Mouse (Mus musculus) bone marrow macrophage, adult 2 months (primary cell): ENCODE data around the gene Kcnj1. TPM values are rescaled to one million over a fixed set of nuclear protein-coding genes. Genes with fewer than 3 reads are reported as not detected.
A peak's percentile ranks its signal among the peaks of the same experiment; 100 is the strongest.

Experiments
- H3K27ac ChIP-seq: 2 replicates; pipeline ENCODE4 v1.5.1; 2012; ENCODE audit warnings: low read depth, low read length; ENCODE audit not compliant: insufficient read depth
- H3K4me1 ChIP-seq: 2 replicates; pipeline ENCODE4 v1.6.1; 2012; ENCODE audit warnings: low read length; ENCODE audit not compliant: control insufficient read depth, insufficient read depth
- H3K4me3 ChIP-seq: 2 replicates; pipeline ENCODE4 v1.5.1; 2012; ENCODE audit warnings: mild to moderate bottlenecking, low read length, moderate library complexity; ENCODE audit not compliant: insufficient read depth
- CTCF ChIP-seq: IDR thresholded peaks from 2 replicates; pipeline ENCODE4 v1.5.1; 2012; ENCODE audit warnings: low read depth, mild to moderate bottlenecking, low read length, moderate library complexity
- POLR2A ChIP-seq: IDR thresholded peaks from 2 replicates; pipeline ENCODE4 v1.6.1; 2012; ENCODE audit warnings: mild to moderate bottlenecking, low read depth, low read length, borderline replicate concordance
- polyA plus RNA-seq: library from polyadenylated mRNA; stranded (reverse); fragments of >200 nt; gene quantifications from 2 replicates; pipeline ENCODE4 v1.2.4, GENCODE M21; 2012; ENCODE audit not compliant: missing spikeins, insufficient read depth, insufficient read length

Kcnj1 gene
- polyA plus RNA-seq, 1 experiment, result not detected

DNA sequence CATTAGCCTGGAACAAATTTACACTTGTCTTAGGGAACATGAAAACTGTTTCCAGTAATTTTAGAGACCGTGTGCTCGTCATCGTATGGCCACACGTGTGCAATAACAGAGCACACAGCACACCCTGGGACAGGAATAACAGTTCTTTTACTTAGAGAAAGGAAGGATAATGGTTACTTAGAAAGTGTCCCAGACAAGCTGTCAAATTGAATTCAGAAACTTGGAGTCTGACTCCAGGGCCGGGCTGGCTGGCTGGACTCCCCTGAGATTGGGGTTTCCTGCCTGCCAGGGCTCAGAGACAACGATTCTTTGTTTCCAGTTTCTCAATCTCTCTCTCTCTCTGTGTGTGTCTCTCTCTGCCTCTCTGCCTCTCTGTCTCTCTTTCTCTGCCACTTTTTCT, 71.5 kb downstream of the Kcnj1 start:
- H3K4me1 ChIP-seq, result no peaks in the 10 kb centered on the region
- H3K4me3 ChIP-seq, result no peak overlapping the region
- TF ChIP-seq POLR2A, result no peak
- TF ChIP-seq CTCF, result no peak
- no peak overlapping the region for H3K27ac ChIP-seq

GRCm38 (mm10) chr9:32444453-32445201, 72.3 kb downstream of the Kcnj1 start:
- H3K4me3 ChIP-seq, result no peak overlapping the region
- no peaks in the 10 kb centered on the region for H3K4me1 ChIP-seq
- TF ChIP-seq POLR2A, result no peak
- no peak for TF ChIP-seq CTCF
- H3K27ac ChIP-seq, result no peak overlapping the region

DNA sequence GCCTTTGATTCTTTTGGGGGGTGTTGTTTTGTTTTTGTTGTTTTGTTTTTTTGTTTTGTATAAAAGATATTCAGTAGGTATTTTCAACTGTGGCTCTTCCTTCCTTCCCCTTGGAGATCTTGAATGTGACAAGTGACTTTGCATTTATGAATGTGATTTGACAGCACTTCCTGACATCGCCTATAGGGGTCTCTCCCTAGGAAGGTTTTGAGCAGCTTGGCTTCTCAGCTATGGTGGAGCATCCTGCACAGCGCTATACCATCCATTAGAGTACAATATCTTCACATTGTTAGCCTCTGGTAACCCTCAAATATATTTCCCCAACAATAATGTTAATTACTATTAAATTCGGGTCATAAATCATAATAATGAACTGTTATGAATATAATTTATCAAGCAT, 73.5 kb downstream of the Kcnj1 start:
- TF ChIP-seq POLR2A, result no peak
- TF ChIP-seq CTCF, result peak; percentile 38
- Histone ChIP-seq H3K4me3 (no peak overlapping the region), H3K4me1 (no peaks in the 10 kb centered on the region), H3K27ac (no peak overlapping the region)

DNA sequence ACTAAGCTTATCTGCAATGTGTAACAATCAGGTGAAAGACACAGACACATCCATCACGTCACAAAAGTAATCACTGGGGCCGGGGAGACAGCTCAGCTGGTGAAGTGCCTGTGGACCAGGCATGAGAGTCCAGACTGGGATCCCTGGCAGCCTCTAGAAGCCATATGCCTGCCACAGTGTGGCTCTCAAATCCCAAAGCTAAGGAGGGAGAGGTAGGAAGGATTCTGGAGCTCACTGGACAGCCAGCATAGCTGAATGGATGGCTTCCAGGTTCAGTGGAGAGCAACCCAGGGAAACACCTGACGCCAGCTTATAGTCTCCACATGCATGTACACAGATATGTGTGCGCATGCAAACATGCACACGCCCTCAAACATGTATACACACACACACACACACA, 76.5 kb downstream of the Kcnj1 start:
- Histone ChIP-seq H3K27ac (no peak overlapping the region), H3K4me1 (no peaks in the 10 kb centered on the region), H3K4me3 (no peak overlapping the region)
- TF ChIP-seq POLR2A (no peak), CTCF (no peak)

Other genes starting within 250 kb of the Kcnj1 start
- not detected in 2 replicates for gene Kcnj5, start 28.1 kb upstream of the Kcnj1 start, polyA plus RNA-seq
- 124 and 127 TPM in 2 replicates for gene Fli1, start 170.4 kb downstream of the Kcnj1 start, polyA plus RNA-seq